Mouse (Mus musculus) lung, postnatal 14 days (tissue): ENCODE results near the gene E130114P18Rik.

Experiments used
- DNase-seq: peaks from one replicate; pipeline ENCODE4 v3.0.0; 2021

E130114P18Rik gene

DNA sequence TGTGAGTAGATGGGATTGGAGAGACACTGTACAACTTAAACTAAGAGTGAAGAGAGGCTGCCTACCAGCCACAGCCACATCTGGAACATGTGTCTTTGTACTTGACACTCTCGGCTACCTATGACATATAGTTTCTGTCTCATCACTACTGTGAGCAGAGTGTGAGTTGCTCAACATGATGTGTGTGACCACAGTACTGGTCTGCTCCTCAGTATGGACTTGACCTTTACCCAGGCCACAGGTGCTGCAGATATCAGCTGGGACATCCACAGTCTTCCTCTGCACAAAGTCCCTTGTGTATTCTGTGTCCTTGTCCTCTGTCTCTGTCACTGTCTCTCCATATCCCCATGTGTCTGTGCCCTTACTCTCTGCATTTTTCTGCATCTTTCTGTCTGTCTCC, 141.3 kb downstream of the E130114P18Rik start:
- no peak for DNase-seq

GRCm38 (mm10) chr4:97635757-97636292, 142.1 kb downstream of the E130114P18Rik start:
- DNase-seq: no peak

DNA sequence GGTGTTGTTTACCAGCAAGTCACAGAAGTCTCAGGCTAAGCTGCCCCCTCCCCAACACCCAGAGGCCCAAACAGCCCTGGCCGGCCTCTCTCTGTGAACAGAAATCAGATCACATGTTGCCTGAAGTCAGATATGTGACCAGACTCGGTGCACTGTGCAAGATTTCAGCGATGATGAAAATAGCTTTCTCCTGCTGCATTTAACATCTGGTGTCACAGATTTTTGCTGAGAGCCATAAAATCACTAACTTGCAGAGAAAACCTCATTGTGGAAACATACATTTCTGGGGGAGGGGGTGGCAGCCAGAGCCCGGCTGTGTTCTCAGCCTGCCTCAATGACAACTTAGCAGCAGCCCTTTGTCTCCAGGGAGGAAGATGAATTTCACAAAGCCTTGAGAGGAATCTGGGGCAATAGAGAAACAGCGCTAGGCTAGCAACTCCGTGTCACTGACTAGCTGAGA, 142.6 kb downstream of the E130114P18Rik start:
- no peak for DNase-seq

DNA sequence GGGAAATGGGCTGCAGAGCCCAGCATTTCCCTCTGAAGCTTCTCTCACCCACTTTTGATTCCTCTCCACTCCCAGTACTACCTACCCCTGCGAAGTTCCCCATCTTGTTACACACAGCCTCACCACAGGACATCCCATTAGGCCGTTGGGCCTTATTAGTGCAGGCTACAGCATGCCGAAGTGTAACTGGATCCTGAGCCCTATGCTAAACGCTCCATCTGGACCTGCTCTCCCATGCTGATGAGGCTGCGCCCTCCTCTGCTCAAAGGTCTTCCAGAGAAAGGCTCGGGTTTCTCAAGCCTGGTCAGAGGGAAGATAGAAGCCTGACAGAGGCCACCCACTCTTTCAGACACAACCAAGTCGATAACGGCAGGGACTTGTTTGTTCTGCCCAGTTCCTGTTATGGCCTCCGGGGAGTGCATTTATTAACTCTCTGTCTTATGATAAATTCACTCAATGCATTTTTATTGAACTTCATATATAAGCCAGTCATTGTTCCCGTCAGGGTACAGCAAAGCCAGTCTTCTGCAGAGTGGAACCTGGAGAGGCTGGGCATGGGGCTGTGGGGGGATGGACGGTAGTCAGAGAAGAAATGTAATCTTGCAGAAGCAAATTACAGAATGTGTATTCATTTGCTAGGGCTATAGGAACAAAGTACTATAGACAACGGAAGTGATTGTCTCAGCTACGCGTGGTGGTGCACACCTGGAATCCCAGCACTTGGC, 148.8 kb downstream of the E130114P18Rik start:
- no peak for DNase-seq

GRCm38 (mm10) chr4:97626002-97626720, 151.7 kb downstream of the E130114P18Rik start:
- no peak for DNase-seq

- peak; percentile 11 for DNase-seq
Observed at GRCm38 (mm10) chr4:97623165-97623564, 154.7 kb downstream of the E130114P18Rik start.

DNA sequence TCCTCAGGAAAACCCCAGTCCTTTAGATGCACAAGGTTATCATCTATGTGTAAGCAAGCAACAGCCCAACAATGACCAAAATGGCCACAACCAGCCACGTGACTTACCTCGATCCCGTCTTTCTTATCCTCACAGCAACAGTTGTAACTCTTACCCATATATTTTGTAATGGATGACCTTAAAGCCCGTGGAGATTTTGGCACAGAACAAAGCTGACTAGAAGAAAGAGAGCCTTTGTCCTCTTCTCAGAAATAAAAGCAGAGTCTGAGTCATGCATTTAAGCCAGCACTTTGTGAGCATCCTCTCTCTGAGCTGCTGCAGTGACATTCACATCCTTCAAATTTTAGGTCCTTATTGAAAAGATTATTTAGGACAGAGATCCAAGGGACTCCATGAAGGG, 156.1 kb downstream of the E130114P18Rik start:
- no peak for DNase-seq

- no peak for DNase-seq
Observed at GRCm38 (mm10) chr4:97620409-97620808, 157.5 kb downstream of the E130114P18Rik start.

GRCm38 (mm10) chr4:97618668-97619373, 159.1 kb downstream of the E130114P18Rik start:
- DNase-seq: peak; percentile 30

DNA sequence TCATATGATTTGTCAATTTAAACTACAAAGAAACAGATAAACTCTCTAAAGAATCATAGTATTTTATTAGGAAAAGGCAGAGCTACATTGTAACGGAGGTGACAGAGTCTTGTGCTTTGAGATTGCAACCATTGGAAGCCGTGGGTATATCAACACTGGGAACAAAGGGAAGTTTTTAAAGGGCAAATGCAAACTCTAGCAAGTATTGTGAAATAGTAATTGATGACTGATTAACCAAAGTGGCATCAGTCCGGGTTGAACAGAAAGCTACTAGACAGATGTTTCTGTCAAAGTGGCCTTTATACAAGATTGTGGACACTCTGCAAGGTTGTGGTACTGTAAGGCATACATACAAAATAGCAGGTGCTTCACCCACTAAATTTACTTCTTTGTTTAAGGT, 162.8 kb downstream of the E130114P18Rik start:
- DNase-seq: no peak

DNA sequence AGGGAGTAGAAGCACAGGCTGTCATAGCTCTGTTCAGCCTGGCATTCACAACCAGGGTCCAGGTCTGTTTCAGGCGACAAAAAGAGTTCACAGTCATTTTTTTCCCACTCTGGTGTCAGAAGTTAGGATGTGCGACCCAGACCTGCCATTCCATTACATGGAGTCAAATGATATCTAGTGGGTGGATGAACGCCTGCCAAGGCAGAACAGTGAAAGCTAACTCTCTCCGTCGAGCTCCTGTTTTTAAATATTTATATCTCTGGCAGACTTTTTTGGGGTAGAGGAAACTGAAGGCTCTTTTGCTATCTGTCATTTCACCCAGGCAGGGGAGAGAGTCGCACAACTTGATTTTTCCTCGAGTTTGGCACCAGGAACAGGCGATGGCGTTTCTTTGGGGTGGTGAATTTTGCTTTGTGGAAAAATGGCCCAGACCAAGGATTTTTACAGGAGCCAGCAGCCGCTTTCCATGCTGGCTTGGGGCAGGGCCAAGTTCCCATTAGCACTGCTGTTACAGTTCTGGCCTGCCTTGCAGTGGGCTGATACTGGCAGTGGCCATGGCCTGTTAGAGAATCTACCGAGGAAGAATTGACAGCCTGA, 166.5 kb downstream of the E130114P18Rik start:
- peak; percentile 59 for DNase-seq

GRCm38 (mm10) chr4:97609831-97610727, 167.8 kb downstream of the E130114P18Rik start:
- DNase-seq: no peak

- no peak for DNase-seq
Observed at GRCm38 (mm10) chr4:97609329-97609728, 168.5 kb downstream of the E130114P18Rik start.

GRCm38 (mm10) chr4:97608728-97609127, 169.2 kb downstream of the E130114P18Rik start:
- no peak for DNase-seq

- no peak for DNase-seq
Observed at GRCm38 (mm10) chr4:97608134-97608533, 169.7 kb downstream of the E130114P18Rik start.

DNA sequence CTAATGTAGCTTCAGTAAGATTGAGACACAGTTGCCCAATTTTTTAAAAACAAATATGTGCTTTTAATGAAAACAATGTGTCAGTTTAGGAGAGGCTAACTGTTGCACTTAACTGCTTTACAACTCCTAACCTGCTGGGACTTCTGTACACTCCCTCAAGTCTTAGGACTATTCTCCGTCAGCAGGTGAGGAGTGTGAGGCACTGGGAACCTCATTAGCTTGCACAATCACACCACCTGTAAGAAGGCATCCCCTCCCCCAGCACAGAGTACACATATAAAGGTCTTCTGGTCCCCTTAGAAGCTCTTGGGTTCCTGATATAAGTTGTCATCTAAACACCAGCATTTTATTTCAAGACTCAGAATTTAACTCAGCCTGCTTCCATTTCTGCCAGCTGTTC, 170.7 kb downstream of the E130114P18Rik start:
- no peak for DNase-seq

DNA sequence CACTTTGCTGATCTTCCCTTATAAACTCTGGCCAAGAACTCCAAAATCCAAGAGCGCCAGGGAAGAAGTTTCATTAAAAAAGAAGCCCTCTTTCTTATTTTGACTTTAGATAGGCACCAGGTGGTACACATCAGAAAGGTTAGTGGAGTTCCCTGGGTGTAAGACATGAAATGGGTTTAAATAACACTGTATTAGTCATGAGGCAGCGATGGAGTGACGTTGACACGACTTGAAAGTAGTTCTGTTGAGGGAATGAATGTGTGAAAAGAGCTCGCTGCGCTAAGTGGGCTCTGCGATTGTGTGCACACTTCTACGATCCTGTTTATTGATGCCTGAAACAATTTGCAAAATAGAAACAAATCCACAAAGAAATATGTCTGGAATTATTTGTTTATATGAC, 171.4 kb downstream of the E130114P18Rik start:
- DNase-seq: no peak

GRCm38 (mm10) chr4:97602579-97602978, 175.3 kb downstream of the E130114P18Rik start:
- DNase-seq: no peak

- no peak for DNase-seq
Observed at GRCm38 (mm10) chr4:97600875-97601835, 176.7 kb downstream of the E130114P18Rik start.

DNA sequence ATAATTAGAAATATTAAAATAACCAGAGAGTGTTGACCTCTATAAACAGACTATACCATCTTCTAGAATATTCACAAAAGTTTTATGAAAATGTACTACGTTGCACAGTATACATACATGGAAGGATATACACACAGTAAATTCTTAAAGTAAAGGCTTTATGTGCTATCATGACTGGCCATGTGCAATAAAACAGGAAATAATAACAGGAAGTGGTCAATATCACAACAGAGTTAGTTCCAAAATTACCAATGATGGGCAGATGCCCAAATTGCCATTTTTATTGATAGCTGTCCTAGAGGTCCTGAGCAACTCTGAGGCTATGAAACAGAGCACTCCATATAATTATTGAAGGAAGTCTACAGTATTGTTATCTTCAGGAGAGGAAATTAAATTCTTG, 180.4 kb downstream of the E130114P18Rik start:
- no peak for DNase-seq

GRCm38 (mm10) chr4:97596348-97596747, 181.5 kb downstream of the E130114P18Rik start:
- no peak for DNase-seq
